Mouse (Mus musculus) liver, embryonic 14.5 days (tissue): ENCODE measurements around the gene Mmp7.

Source experiments
- CTCF ChIP-seq: IDR thresholded peaks from 2 replicates; pipeline ENCODE4 v1.5.1; 2016; ENCODE audit warnings: antibody characterized with exemption, low read depth, control low read depth
- EP300 ChIP-seq: IDR thresholded peaks from 2 replicates; pipeline ENCODE4 v1.6.1; 2016; ENCODE audit warnings: antibody characterized with exemption, low read depth

DNA sequence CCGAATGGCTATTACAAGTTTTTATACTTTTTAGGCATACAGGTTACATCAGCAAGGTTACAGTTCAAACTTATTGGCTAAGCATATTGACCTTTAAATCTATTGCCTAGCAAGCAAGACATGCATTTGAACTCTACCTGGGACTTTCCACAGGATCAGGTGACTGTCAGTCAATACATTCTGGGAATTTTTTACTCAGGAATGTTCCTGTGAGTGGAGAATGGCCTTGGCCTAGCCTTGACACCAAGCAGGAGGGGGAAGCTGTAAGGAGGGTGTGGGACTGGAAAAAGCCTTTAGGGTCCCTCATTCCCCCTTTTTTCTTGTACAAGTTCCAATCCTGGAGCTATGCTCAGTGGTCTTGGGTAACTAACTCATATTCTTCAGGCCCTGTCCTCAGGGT, 30.5 kb upstream of the Mmp7 start:
- TF ChIP-seq CTCF (no peak), EP300 (no peak)
